Mouse (Mus musculus) liver, embryonic 14.5 days (tissue): ENCODE results near the gene Erbin.

Experiments used
- CTCF ChIP-seq: IDR thresholded peaks from 2 replicates; pipeline ENCODE4 v1.5.1; 2016; ENCODE audit warnings: antibody characterized with exemption, low read depth, control low read depth
- EP300 ChIP-seq: IDR thresholded peaks from 2 replicates; pipeline ENCODE4 v1.6.1; 2016; ENCODE audit warnings: antibody characterized with exemption, low read depth

DNA sequence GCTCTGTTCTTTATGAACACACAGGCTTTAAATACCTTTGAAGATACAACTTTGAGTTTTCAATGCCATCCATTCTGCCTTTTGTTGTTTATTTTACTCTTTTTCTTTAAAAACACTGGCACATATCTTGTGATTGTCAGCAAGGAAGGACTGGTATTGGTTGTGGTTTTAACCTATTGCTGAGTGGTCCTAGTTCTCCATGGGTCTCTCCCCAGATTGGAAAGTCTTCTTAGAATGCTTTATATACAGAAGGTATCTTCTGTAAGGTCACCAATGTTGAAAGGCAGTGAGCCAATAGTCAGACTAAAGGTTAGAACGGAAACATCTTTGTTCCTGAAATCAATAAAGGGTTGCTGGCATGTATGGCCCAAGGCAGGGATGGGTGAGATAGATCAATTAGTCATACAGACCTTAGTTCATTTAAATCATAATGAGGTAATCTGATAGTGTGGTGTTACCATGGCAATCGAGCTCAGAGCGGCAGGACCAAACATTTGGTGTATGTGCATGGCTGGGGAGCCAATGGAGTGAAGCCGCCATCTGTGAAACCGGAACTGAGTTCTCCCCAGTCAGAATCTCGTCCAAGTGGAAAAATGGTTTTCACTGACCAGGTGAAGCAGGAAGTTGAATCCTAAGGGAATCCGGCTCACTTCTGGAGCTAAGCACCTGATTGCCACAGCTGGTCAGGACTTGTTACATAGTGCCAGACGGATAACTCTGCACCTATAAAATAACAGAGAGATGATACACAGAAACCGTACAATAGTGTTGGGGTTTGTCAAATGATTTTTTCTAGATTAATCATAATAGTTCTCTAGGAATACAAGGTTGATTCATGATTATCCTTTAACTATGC, 125.4 kb downstream of the Erbin start:
- TF ChIP-seq CTCF (no peak), EP300 (no peak)
